Mouse (Mus musculus) forebrain, embryonic 11.5 days (tissue): ENCODE measurements around the gene Srsf1. TPM values are rescaled to one million over a fixed set of nuclear protein-coding genes. Genes with fewer than 3 reads are reported as not detected.

ENCODE experiments used
- ATAC-seq: fragments of 200-750 bp; cut with Nextera tagmentation; replicated peaks from 2 replicates; pipeline ENCODE4 v1.8.0; 2017; ENCODE audit warnings: moderate TSS enrichment; ENCODE audit not compliant: low FRiP score
- DNase-seq: peaks from one replicate; pipeline ENCODE4 v3.0.0-alpha.2; 2017; ENCODE audit warnings: low spot score
- H3K27ac ChIP-seq: fragments of 300-500 bp; sonication (generic); 2 replicates; pipeline ENCODE4 v1.5.1; 2014; ENCODE audit warnings: low read depth, low read length
- H3K27me3 ChIP-seq: fragments of 300-500 bp; sonication (generic); 2 replicates; pipeline ENCODE4 v1.6.1; 2014; ENCODE audit warnings: mild to moderate bottlenecking, low read length, mixed read lengths; ENCODE audit not compliant: control insufficient read depth, insufficient read depth
- H3K36me3 ChIP-seq: fragments of 300-500 bp; sonication (generic); 2 replicates; pipeline ENCODE4 v1.6.1; 2014; ENCODE audit warnings: mild to moderate bottlenecking, low read length, moderate library complexity, mixed read lengths; ENCODE audit not compliant: control insufficient read depth, insufficient read depth
- H3K4me1 ChIP-seq: fragments of 300-500 bp; sonication (generic); replicated peaks from 2 replicates; pipeline ENCODE4 v1.6.1; 2014; ENCODE audit warnings: low read length, mixed read lengths; ENCODE audit not compliant: control insufficient read depth, insufficient read depth
- H3K4me2 ChIP-seq: fragments of 300-500 bp; sonication (generic); 2 replicates; pipeline ENCODE4 v1.6.1; 2014; ENCODE audit warnings: low read depth, mild to moderate bottlenecking, low read length, moderate library complexity, mixed read lengths; ENCODE audit not compliant: severe bottlenecking
- H3K4me3 ChIP-seq: fragments of 300-500 bp; sonication (generic); 2 replicates; pipeline ENCODE4 v1.5.1; 2014; ENCODE audit warnings: low read depth, low read length
- H3K9ac ChIP-seq: fragments of 300-500 bp; sonication (generic); 2 replicates; pipeline ENCODE4 v1.6.1; 2014; ENCODE audit warnings: low read length
- H3K9me3 ChIP-seq: fragments of 300-500 bp; sonication (generic); 2 replicates; pipeline ENCODE4 v1.6.1; 2016; ENCODE audit warnings: low read length, mixed read lengths; ENCODE audit not compliant: control insufficient read depth
- WGBS: fragments of 180-500 bp; shearing (Covaris S2); extraction: QIAGEN DNeasy Blood & Tissue Kit; methylation state at CpG from one replicate; pipeline ENCODE4 v1.1.7; 2014; 5-methylcytosine and 5-hydroxymethylcytosine counted together
- polyA plus RNA-seq: library from polyadenylated mRNA; unstranded; fragments of >200 nt; fragmentation: Nextera tagmentation; extraction: Ambion mirVana; gene quantifications from 2 replicates; pipeline ENCODE4 v1.2.1, GENCODE M21; 2014

Srsf1 gene
- polyA plus RNA-seq, 1 experiment from 2014 or later = 563 TPM

DNA sequence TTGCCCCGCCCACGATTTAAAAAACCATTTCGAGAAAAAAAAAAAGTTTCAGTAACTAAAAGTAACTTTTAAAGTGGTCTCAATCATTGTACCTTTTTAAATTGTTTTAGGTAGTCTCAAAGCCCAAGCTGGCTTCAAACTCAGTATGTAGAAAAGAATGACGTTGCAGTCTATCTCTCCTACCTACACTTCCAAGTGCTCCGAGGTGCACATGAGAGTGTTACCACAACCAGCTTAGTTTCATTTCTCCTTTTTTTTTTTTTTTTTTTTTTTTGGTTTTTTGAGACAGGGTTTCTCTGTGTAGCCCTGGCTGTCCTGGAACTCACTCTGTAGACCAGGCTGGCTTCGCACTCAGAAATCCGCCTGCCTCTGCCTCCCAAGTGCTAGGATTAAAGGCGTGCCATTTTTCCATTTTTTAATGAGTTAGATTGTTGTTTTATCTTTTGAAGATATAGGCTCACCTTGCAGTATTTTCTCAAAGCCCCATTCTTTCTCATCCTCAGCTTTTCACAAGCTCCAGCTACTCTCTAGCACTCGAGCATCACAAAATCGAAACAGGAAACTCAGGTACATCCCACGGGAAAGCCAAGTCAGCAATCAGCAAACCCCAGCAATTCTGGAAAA, 34.4 kb upstream of the Srsf1 start:
- no peak overlapping the region for H3K27ac ChIP-seq
- DNase-seq (no peak), ATAC-seq (no peak)
- H3K9ac ChIP-seq = no peak overlapping the region
- no peak overlapping the region for H3K4me2 ChIP-seq
- H3K4me1 ChIP-seq = 0 out of 2 replicates have a peak, but pooled peaks cover 3% of the 10 kb centered on the region
- no peaks in the 10 kb centered on the region for H3K27me3 ChIP-seq
- H3K4me3 ChIP-seq = no peak overlapping the region
- no peaks in the 10 kb centered on the region for H3K9me3 ChIP-seq
- 90% methylated on average over 11 of the region's 11 CpGs for WGBS
- no peaks in the 10 kb centered on the region for H3K36me3 ChIP-seq

DNA sequence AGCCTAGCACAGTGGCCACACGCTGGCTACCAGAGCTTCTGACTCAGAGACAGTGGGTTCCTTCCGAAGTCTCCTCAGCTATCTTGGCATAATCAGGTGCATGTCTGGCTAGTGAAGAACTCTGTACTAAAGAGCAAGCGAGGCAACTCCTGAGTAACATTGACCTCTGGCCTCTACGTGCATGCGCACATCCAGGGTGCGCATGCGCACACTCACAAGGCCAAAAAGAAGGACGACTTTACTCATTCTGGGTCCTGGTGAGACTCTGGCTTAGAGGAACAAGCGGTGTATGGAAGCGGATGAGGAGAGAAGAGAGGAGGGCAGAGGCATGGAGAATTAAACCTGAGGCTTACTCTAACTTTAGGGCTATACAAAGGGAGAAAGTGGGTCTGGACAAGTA, 33.5 kb upstream of the Srsf1 start:
- no peak for ATAC-seq
- WGBS = 96% methylated on average over 10 of the region's 10 CpGs
- H3K36me3 ChIP-seq = no peaks in the 10 kb centered on the region

DNA sequence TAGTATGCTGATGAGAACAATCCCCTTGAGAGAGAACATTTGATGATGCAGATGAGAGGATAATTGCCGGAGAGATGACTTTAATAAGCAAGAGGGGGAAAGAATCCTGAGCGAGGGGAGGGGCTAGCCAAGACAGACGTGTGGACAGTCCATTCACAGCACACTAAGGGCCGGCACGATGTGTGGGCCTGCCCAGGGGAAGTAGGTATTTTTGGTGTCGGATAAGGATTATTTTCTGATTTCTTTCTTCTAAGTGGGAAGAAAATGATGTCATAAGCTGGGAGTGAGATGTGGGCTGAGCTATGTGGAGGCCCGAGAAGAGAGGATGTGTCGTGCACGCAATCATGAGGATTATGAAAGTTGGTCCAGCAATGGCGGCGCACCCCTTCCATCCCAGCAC, 32.0 kb upstream of the Srsf1 start:
- no peak for ATAC-seq
- 91% methylated on average over 11 of the region's 11 CpGs for WGBS

More for the DNA sequence above, 33.5 kb upstream of the Srsf1 start:
- DNase-seq = no peak
- Histone ChIP-seq H3K9ac (no peak overlapping the region), H3K4me2 (no peak overlapping the region), H3K4me1 (0 out of 2 replicates have a peak, but pooled peaks cover 3% of the 10 kb centered on the region), H3K9me3 (no peaks in the 10 kb centered on the region), H3K27me3 (no peaks in the 10 kb centered on the region), H3K27ac (no peak overlapping the region), H3K4me3 (no peak overlapping the region)

GRCm38 (mm10) chr11:88015795-88016194, 31.4 kb upstream of the Srsf1 start:
- Histone ChIP-seq H3K9ac (no peak overlapping the region), H3K4me2 (no peak overlapping the region), H3K4me3 (no peak overlapping the region), H3K27ac (no peak overlapping the region), H3K36me3 (no peaks in the 10 kb centered on the region), H3K27me3 (no peaks in the 10 kb centered on the region), H3K9me3 (no peaks in the 10 kb centered on the region), H3K4me1 (no peaks in the 10 kb centered on the region)
- DNase-seq (no peak), ATAC-seq (no peak)
- 89% methylated on average over 6 of the region's 6 CpGs for WGBS

More for the DNA sequence above, 32.0 kb upstream of the Srsf1 start:
- Histone ChIP-seq H3K9me3 (no peaks in the 10 kb centered on the region), H3K27me3 (no peaks in the 10 kb centered on the region), H3K4me2 (no peak overlapping the region), H3K36me3 (no peaks in the 10 kb centered on the region), H3K9ac (no peak overlapping the region), H3K4me1 (no peaks in the 10 kb centered on the region), H3K27ac (no peak overlapping the region), H3K4me3 (no peak overlapping the region)
- no peak for DNase-seq

GRCm38 (mm10) chr11:88023933-88024332, 23.2 kb upstream of the Srsf1 start:
- Histone ChIP-seq H3K4me1 (peaks cover 6% of the 10 kb centered on the region), H3K27me3 (no peaks in the 10 kb centered on the region), H3K36me3 (no peaks in the 10 kb centered on the region), H3K9ac (no peak overlapping the region), H3K4me3 (no peak overlapping the region), H3K9me3 (no peaks in the 10 kb centered on the region), H3K4me2 (no peak overlapping the region), H3K27ac (no peak overlapping the region)
- ATAC-seq (no peak), DNase-seq (no peak)
- 87% methylated on average over 2 of the region's 2 CpGs for WGBS

DNA sequence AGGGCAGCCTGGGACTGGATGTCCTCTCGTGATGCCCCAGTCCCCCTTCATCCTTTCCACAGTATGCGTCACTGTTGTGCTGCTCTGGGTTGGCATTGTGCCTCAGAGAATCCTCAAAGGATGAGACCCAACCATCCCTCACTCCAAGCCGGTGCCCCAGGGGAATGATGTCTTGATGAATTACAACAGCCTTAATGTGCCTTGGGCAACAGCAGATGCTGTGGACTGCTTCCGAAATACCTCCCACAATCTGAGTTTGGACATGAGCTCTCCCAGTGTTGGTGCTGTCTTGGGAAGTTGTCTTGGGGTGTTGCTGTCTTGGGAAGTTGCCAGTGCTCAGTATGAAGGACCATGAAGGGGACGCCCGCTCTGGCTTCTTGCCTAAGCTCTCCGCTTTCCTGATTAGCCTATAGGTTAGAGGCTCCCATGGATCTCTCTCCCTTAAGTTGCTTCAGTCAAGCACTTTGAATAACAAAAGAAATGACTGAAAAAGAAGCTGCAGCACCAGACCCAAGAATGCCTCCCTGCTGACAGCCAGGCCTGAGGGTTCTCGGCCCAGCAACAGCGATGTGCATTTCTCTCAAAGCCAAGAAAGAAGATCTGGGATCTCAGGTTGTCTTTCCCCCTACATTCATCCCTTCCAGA, 19.7 kb upstream of the Srsf1 start:
- Histone ChIP-seq H3K27me3 (no peaks in the 10 kb centered on the region), H3K4me3 (no peak overlapping the region), H3K27ac (no peak overlapping the region), H3K9ac (no peak overlapping the region), H3K4me2 (no peak overlapping the region), H3K36me3 (no peaks in the 10 kb centered on the region), H3K9me3 (no peaks in the 10 kb centered on the region), H3K4me1 (peaks cover 6% of the 10 kb centered on the region)
- 50% methylated on average over 9 of the region's 9 CpGs for WGBS
- ATAC-seq = no peak
- DNase-seq = no peak

- WGBS = 1% methylated on average over 16 of the region's 16 CpGs
- Histone ChIP-seq H3K4me2 (peak overlapping the region; percentile 16; the same call in 1 of the 2 replicates), H3K9me3 (no peaks in the 10 kb centered on the region), H3K27ac (peak overlapping the region; percentile 50; the same call in 1 of the 2 replicates), H3K27me3 (no peaks in the 10 kb centered on the region), H3K4me3 (no peak overlapping the region), H3K36me3 (no peaks in the 10 kb centered on the region), H3K9ac (peak overlapping the region; percentile 27; the same call in 1 of the 2 replicates), H3K4me1 (peaks cover 6% of the 10 kb centered on the region)
- DNase-seq (peak; percentile 69), ATAC-seq (peak; percentile 71)
These were observed 18.9 kb upstream of the Srsf1 start for GRCm38 (mm10) chr11:88028193-88028684.

DNA sequence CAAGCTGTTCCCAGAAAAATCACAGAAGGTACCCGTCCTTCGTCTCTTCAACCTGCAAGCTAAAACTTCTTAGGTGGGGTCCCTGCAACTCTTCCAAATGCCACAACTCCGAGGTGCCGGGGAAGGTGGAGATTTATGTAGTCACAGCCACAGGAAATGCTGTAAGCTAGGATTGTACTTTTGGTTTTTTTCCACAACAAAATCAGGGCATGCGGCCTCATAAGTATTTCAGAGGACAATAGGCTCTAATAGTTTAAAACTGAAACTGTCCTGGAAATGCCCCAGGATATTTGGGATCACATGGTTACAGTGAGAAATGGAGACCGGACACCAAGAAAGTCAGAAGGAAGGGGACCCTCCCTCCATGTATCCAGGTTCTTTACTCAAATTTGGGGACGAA, 17.0 kb upstream of the Srsf1 start:
- no peak for ATAC-seq
- Histone ChIP-seq H3K9ac (no peak overlapping the region), H3K4me3 (no peak overlapping the region), H3K27ac (no peak overlapping the region), H3K27me3 (no peaks in the 10 kb centered on the region), H3K4me2 (no peak overlapping the region), H3K36me3 (no peaks in the 10 kb centered on the region), H3K9me3 (no peaks in the 10 kb centered on the region), H3K4me1 (peaks cover 6% of the 10 kb centered on the region)
- 94% methylated on average over 7 of the region's 7 CpGs for WGBS
- DNase-seq = no peak
